Mouse (Mus musculus): ENCODE data around the gene Ahcyl1.
A peak's percentile ranks its signal among the peaks of the same experiment; 100 is the strongest.

Gene Ahcyl1

DNA sequence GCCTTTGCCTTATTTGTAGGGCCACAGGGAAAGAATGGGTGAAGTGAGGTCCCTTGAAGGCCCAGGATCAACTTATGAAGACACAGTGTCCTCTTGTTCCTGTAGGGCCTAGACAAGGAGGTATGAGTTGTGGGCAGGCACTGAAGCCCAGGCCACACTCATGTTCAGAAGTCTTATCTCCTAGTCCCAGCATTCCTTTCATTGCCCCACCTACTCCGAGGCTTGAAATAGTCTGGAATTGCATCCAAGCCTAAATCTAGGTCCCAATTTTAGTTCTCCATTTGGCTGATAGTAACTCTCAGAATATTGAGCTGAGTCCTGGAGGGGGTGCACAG is 8.0 kb upstream of the Ahcyl1 start:
- no peak for DNase-seq (ENCODE audit: inconsistent age in 2 of 2, low spot score in 1 of 2)

GRCm38 (mm10) chr3:107703675-107704370 is 7.5 kb upstream of the Ahcyl1 start:
- DNase-seq (ENCODE audit: inconsistent age in 2 of 2, low spot score in 1 of 2): no peak

GRCm38 (mm10) chr3:107701767-107702394 is 5.5 kb upstream of the Ahcyl1 start:
- no peak for DNase-seq (ENCODE audit: inconsistent age in 2 of 2, low spot score in 1 of 2)

DNA sequence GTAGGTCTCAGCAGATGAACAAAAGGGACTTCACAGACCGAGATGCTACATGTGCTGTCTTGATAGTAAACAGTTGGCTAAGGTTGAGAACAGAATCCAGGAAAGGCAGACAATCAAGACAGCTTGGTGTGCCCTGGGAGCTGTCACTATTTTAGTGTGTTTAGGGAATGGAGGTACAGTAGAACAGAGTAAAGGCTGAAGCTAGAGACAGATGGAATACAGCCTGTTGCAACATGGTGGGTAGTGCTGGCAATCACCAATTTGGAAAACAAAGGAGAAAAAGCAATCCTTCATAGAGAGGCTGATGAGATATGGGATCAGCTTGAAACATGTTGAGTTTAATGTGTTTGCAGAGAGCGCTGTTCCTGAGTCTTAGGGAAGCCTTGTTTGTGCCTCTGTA is 4.3 kb upstream of the Ahcyl1 start:
- no peak for DNase-seq (ENCODE audit: inconsistent age in 2 of 2, low spot score in 1 of 2)

DNA sequence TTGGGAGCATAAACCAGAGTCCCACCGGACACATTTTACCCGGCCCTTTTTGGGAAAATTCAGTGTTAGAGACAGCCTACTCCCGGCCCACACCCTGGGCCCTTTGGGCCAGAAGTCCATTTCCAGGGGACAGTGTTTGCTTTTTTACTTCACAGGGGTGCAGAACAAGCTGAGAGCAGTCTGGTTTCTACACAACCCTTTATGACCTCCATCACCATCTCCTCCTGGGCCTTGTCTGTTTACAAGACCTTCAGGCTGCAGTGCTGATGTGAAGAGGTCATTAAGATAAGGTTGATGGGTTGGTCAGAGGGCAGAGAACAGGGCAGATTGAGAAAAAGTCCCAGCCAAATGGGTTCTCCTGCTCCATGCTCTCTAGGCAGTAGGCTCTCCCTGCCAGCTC is 550 bp upstream of the Ahcyl1 start:
- no peak for DNase-seq (ENCODE audit: inconsistent age in 2 of 2, low spot score in 1 of 2)

- no peak for DNase-seq (ENCODE audit: inconsistent age in 2 of 2, low spot score in 1 of 2)
Measured at GRCm38 (mm10) chr3:107695219-107695947, 977 bp downstream of the Ahcyl1 start.

DNA sequence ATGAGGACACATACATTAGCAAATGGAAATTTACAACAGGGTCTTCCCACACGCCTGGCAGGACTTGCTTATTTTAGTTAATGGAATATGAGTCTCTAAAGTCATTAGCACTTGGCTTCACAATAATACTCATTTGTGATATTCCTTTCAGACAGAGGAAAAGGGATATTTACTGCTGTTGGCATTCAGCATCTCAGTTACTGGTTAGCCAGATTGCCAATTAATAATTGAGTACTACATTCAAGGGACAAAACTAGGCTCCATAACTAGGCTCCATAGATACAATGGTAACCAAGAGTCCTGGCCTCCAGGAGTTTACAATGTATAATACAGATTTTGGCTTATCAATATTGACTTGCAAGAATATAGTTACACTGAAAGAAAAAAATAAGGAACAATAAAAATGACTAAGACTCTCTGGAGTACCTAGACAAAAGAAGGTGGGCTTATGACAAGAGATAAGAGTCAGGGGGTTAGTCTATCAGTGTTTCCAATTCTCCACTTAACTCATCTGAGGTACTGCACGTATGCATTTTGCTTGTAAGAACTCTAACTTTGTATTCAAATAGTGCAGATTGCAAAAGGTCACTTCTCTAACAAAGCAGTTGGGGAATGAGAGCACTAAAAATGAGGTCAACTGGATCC is 2.0 kb downstream of the Ahcyl1 start:
- DNase-seq (ENCODE audit: inconsistent age in 2 of 2, low spot score in 1 of 2): peak in 1 of 2 experiments; percentile 42

DNA sequence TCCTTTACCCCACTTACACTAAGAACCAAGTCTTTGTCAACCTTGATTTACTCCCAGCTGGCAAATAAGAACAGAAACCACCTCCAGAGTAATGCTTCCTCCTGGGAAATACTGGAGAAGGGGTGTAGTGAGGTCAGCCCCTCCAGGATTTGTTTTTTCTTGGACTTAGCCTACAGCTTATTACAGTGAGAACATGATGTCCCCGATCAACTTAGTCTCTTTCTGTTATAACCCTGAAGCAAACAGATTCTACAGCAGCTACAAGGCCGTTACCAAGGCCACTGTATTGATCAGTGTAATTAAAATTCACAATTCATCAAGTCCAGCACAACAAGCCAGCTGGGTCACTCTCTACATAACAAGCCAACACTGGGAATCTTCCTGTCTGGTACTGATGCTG is 6.0 kb downstream of the Ahcyl1 start:
- DNase-seq (ENCODE audit: inconsistent age in 2 of 2, low spot score in 1 of 2): peak; percentile 51 to 82

DNA sequence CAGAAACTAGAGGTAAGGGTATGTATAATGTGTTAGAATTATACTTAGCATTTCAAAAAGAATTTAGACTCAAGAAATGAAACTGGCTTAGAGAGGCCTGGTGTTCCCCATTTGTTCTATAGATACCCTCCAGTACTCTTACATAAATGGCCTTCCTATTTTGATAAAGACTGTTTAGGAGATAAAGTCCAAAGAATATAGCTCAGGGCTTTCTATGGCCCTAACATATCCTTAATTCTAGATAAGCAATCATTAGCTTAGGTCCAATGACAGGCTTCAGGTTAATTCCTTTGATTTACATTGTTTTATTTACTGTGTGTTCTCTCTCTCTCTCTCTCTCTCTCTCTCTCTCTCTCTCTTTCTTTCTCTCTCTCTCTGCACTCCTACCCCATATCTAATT is 7.1 kb downstream of the Ahcyl1 start:
- no peak for DNase-seq (ENCODE audit: inconsistent age in 2 of 2, low spot score in 1 of 2)

DNA sequence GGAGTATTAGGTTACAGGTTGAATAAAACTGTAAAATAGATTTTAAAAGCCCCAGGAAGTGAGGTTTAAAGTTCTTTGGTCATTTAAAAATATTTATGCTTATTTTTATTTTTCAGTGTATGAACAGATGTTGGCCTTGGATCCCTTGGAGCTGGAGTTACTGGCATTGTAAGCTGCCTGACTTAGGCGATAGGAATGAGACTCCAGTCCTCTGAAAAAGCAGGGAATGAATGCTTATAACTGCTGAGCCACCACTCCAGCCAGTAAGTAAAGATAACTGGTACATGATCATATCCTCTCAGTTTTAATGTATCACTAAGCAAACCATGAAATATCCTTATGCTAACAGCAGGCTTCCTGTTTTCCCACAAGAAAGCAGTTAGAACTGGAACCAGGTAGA is 8.1 kb downstream of the Ahcyl1 start:
- DNase-seq (ENCODE audit: inconsistent age in 2 of 2, low spot score in 1 of 2): no peak

DNA sequence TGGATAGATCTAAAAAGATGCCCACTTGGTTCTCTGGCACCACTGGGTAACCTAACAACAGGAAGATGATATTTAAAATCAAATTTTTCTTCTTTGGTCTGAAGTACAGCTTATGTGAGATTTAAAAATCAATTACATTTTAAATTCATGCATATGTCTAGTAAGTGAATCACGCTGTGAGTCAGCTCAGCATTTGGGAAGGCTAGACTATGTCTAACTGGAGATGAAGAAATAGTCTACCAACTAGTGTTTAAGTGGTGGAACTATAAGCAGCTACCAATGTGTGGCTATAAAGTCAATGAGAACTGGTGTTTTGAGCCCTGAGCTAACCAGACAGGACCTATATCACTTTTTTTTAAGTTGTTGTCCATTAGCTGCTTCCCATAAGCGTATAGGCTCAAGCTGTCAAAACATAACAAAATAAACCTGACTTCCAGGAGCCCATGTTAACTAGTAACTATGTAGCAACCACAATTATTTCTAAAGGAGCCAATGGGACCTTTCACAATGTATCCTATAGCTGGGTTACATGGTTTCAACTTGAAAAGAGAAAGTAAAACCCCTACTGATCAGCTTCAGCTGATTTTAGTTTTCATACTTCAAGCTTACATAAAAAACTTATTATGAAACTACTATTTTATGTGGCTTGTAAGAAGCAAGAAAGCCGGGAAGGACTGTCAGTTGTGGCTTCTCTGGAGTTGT is 9.9 kb downstream of the Ahcyl1 start:
- peak in 1 of 2 experiments; percentile 50 for DNase-seq (ENCODE audit: inconsistent age in 2 of 2, low spot score in 1 of 2)

DNA sequence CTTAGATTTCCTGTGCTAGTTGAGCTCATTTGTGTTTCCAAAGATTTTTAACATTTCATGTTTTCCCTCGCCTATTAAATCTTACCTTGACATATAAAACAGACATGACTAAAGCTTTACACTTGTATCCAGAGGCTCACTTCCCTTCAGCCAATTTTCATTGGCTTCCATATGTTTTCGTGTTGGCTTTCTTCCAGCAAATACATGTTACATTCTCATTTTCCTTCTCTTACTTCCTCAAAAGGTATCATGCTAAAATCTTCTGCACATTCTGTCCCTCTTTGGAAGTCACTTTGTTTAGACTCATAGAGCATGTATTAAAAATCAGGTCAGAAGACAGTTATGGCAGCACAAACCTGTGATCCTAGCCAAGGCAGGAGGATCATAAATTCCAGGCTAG is 10.7 kb downstream of the Ahcyl1 start:
- DNase-seq (ENCODE audit: inconsistent age in 2 of 2, low spot score in 1 of 2): peak in 1 of 2 experiments; percentile 61

GRCm38 (mm10) chr3:107683587-107683986 is 12.8 kb downstream of the Ahcyl1 start:
- DNase-seq (ENCODE audit: inconsistent age in 2 of 2, low spot score in 1 of 2): no peak

GRCm38 (mm10) chr3:107680790-107681576 is 15.4 kb downstream of the Ahcyl1 start:
- peak; percentile 35 to 70 for DNase-seq (ENCODE audit: inconsistent age in 2 of 2, low spot score in 1 of 2)

- no peak for DNase-seq (ENCODE audit: inconsistent age in 2 of 2, low spot score in 1 of 2)
Measured at GRCm38 (mm10) chr3:107671509-107671908, 24.9 kb downstream of the Ahcyl1 start.

GRCm38 (mm10) chr3:107670500-107670899 is 25.9 kb downstream of the Ahcyl1 start:
- no peak for DNase-seq (ENCODE audit: inconsistent age in 2 of 2, low spot score in 1 of 2)

DNA sequence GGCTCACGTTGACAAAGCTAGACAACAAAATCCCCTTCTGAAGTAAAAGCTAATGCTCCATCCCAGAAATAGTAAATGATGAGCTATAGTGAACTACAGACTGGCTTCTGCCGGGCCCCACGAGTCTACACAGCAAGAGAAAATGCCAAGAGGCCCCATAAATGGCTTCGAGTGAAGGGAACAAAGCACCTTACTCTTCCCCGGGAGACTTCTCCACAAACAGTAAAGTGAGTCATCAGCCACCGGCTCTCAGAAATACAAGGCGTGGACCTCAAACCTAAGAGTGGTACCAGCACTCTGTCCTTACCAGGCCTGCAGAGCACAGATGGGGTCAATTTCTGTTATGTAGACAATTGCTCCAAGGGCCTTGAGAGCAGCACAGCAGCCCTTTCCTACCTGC is 27.6 kb downstream of the Ahcyl1 start:
- DNase-seq (ENCODE audit: inconsistent age in 2 of 2, low spot score in 1 of 2): no peak

- no peak for DNase-seq (ENCODE audit: inconsistent age in 2 of 2, low spot score in 1 of 2)
Measured at GRCm38 (mm10) chr3:107667426-107667825, 28.9 kb downstream of the Ahcyl1 start.

- DNase-seq (ENCODE audit: inconsistent age in 2 of 2, low spot score in 1 of 2): no peak
Measured at GRCm38 (mm10) chr3:107664641-107665040, 31.7 kb downstream of the Ahcyl1 start.

DNA sequence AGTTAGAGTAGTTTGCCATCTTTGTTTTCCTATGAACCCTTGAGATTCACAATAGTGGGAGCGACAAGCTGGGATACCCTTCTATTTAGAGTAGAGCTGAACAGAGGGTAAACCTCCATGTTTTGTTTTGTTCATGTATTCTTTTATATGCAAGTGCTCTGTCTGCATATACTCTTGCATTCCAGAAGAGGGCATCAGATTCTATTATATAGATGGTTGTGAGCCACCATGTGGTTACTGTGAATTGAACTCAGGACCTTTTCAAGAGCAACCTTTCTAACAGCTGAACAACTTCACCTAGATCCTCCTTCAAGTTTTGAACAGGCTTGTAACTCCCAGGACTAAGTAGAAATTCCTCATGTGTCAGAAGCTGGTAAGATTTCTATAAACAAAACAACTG is 37.4 kb downstream of the Ahcyl1 start:
- DNase-seq (ENCODE audit: inconsistent age in 2 of 2, low spot score in 1 of 2): peak in 1 of 2 experiments; percentile 37

All from adrenal gland, adult (tissue).